Mouse (Mus musculus) neural tube, embryonic 11.5 days (tissue): ENCODE data around the gene Npw. TPM values are rescaled to one million over a fixed set of nuclear protein-coding genes. Genes with fewer than 3 reads are reported as not detected.
A peak's percentile ranks its signal among the peaks of the same experiment; 100 is the strongest.

Experiments
- ATAC-seq: fragments of 200-750 bp; cut with Nextera tagmentation; 2 replicates; pipeline ENCODE4 v1.8.0; 2017; ENCODE audit warnings: moderate number of reproducible peaks, mild to moderate bottlenecking, moderate TSS enrichment, moderate library complexity; ENCODE audit not compliant: insufficient read depth, low FRiP score, low TSS enrichment
- DNase-seq: peaks from one replicate; pipeline ENCODE4 v3.0.0-alpha.2; 2015; ENCODE audit warnings: low spot score
- H3K27ac ChIP-seq: fragments of 300-500 bp; sonication (generic); 2 replicates; pipeline ENCODE4 v1.5.1; 2014; ENCODE audit warnings: low read depth, mild to moderate bottlenecking, low read length
- H3K27me3 ChIP-seq: fragments of 300-500 bp; sonication (generic); 2 replicates; pipeline ENCODE4 v1.6.1; 2014; ENCODE audit warnings: mild to moderate bottlenecking, low read length, mixed read lengths; ENCODE audit not compliant: control insufficient read depth, insufficient read depth
- H3K36me3 ChIP-seq: fragments of 300-500 bp; sonication (generic); 2 replicates; pipeline ENCODE4 v1.6.1; 2014; ENCODE audit warnings: mild to moderate bottlenecking, low read length, moderate library complexity, mixed read lengths; ENCODE audit not compliant: control insufficient read depth, insufficient read depth
- H3K4me1 ChIP-seq: fragments of 300-500 bp; sonication (generic); 2 replicates; pipeline ENCODE4 v1.6.1; 2014; ENCODE audit warnings: low read length, mixed read lengths; ENCODE audit not compliant: control insufficient read depth, insufficient read depth
- H3K4me2 ChIP-seq: fragments of 300-500 bp; sonication (generic); 2 replicates; pipeline ENCODE4 v1.6.1; 2014; ENCODE audit warnings: low read depth, mild to moderate bottlenecking, moderate library complexity
- H3K4me3 ChIP-seq: fragments of 300-500 bp; sonication (generic); 2 replicates; pipeline ENCODE4 v1.5.1; 2014; ENCODE audit warnings: low read depth, low read length
- H3K9ac ChIP-seq: fragments of 300-500 bp; sonication (generic); 2 replicates; pipeline ENCODE4 v1.6.1; 2014; ENCODE audit warnings: mild to moderate bottlenecking, low read length
- H3K9me3 ChIP-seq: fragments of 300-500 bp; sonication (generic); 2 replicates; pipeline ENCODE4 v1.6.1; 2016; ENCODE audit warnings: low read length; ENCODE audit not compliant: control insufficient read depth
- WGBS: fragments of 180-500 bp; shearing (Covaris S2); extraction: QIAGEN DNeasy Blood & Tissue Kit; methylation state at CpG from one replicate; pipeline ENCODE4 v1.1.7; 2014; 5-methylcytosine and 5-hydroxymethylcytosine counted together
- polyA plus RNA-seq: library from polyadenylated mRNA; unstranded; fragments of >200 nt; fragmentation: Nextera tagmentation; extraction: Ambion mirVana; gene quantifications from 2 replicates; pipeline ENCODE4 v1.2.1, GENCODE M21; 2014

Gene Npw
- not detected in 2 replicates for polyA plus RNA-seq

DNA sequence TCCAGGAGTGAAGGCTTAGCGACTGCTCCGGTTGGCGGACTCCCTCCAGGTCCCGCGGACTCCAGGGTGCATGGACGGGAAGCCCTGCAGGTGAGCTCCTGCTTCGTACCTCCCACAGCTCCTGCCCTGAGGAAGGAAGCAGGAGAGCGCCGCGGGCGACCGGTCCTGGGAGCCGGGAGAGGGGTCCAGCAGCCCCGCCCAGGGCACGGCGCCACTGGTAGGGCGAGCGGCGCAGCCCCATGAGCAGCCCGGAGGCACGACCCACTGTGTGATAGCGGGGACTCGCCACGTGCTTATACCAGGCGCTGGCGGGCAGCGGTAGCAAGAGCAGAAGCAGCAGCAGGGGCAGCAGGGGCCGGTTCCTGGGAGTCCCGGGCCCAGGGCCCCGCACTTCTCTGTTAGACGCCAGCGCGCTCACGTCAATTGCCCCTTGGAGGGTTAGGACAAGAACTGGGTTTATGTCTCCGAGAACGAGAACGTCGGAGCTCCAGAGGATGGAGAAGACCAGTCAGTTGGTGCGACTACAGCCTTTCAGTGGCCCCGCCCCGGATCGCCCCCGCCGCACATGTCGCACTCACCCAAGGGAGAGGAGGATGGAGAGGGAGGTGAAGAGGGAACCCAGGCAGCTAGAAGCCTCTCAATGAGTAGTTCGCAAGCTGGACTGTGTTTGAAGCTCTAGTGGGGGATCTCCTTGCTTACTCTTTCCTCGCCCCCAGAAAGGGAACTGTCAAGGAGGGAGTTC lies at the start of gene Npw:
Npw (minus strand) TSS at position 441 of the 742 bp plus-strand sequence.
- H3K4me2 ChIP-seq = peak within 1 kb of the TSS; percentile 60
- no peak within 1 kb of the TSS for H3K27ac ChIP-seq
- H3K4me3 ChIP-seq = peak within 1 kb of the TSS; percentile 31
- no peaks in the 10 kb centered on the region for H3K36me3 ChIP-seq
- H3K9ac ChIP-seq = peak within 1 kb of the TSS; percentile 29; the same call in 1 of the 2 replicates
- H3K9me3 ChIP-seq = no peaks in the 10 kb centered on the region
- H3K27me3 ChIP-seq = peaks cover 36% of the 10 kb centered on the region
- 1% methylated on average over 47 of the region's 47 CpGs for WGBS
- DNase-seq (peak; percentile 37), ATAC-seq (no peak)
- H3K4me1 ChIP-seq = no peaks in the 10 kb centered on the region

DNA sequence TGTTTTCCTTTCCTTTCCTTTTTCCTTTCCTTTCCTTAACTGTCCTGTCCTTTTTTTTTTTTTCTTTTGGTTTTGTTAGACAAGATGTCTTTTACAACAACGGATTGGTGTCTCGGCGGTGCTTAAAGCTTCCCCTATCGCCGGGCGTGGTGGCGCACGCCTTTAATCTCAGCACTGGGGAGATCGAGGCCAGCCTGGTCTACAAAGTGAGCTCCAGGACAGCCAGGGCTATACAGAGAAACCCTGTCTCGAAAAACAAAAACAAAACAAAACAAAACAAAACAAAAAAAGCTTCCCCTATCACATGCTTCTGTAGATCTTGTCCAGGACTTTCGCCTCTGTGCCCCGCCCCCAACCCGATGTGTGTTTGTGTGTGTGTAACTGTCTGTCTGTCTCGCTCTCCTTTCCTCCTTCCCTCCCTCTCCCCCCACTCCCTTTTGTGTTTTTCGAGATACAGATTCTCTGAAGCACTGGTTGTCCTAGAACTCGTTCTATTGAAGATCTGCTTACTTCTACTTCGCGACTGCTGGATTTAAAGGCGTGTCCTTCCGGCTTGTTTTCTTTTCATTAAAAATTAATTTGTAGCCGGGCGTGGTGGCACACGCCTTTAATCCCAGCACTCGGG lies 49.7 kb upstream of the Npw start:
- no peaks in the 10 kb centered on the region for H3K9me3 ChIP-seq
- 0 out of 2 replicates have a peak, but pooled peaks cover 3% of the 10 kb centered on the region for H3K4me1 ChIP-seq
- 7% methylated on average over 24 of the region's 24 CpGs for WGBS
- H3K27ac ChIP-seq = peak overlapping the region; percentile 28; the same call in 1 of the 2 replicates
- peak overlapping the region; percentile 30; the same call in 1 of the 2 replicates for H3K9ac ChIP-seq
- peak; percentile 21 for DNase-seq
- H3K4me2 ChIP-seq = peak overlapping the region; percentile 78
- peak; percentile 59; the same call in 1 of the 2 replicates for ATAC-seq
- H3K36me3 ChIP-seq = peaks cover 6% of the 10 kb centered on the region
- peak overlapping the region; percentile 75 for H3K4me3 ChIP-seq
- no peaks in the 10 kb centered on the region for H3K27me3 ChIP-seq

DNA sequence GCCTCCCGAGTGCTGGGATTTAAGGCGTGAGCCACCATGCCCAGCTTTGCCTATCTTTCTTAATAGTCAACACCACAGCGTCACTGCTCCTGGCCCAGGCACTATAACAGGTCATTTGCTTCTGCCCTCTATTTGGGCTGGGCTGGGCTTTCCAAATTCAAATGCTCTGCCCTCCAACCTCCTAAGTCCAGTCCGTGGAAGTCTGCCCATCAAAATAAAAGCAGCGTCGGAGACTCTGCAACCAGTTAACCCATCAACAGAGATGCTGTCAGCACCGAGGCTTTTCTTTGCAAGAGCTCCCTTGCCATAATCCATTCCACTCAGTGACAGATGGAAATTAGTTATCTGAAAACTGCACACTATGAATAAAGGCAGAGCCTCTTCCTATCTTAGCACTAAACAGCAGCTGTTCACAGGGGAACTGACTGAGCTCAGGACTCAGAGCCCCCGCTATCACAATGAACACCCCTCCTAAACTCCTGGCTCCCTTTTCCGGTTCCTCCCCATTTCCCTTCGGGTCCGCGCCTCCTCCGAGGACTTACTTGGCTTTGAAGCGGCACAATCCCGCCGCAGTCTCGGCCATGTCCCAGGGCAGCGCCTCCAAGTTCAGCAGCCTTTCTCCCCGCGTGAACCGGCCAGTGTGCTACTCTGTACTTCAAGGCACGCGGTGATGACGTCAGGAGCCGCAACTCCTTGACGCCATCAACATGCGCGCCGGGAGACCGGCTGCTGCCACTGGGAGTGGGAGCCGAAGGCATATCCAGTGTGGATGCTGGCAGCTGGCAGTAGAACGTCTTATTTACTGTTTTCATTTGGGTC lies 48.9 kb upstream of the Npw start, which contains the start of gene Tbl3:
Tbl3 (minus strand) TSS at position 679 of the 819 bp plus-strand sequence.
- H3K36me3 ChIP-seq = peaks cover 6% of the 10 kb centered on the region
- H3K4me1 ChIP-seq = 0 out of 2 replicates have a peak, but pooled peaks cover 3% of the 10 kb centered on the region
- peak within 1 kb of the TSS; percentile 75 for H3K4me3 ChIP-seq
- DNase-seq = peak; percentile 96
- peak within 1 kb of the TSS; percentile 40 for H3K27ac ChIP-seq
- H3K9ac ChIP-seq = peak within 1 kb of the TSS; percentile 67
- ATAC-seq = peak; percentile 87
- 4% methylated on average over 32 of the region's 32 CpGs for WGBS
- H3K27me3 ChIP-seq = no peaks in the 10 kb centered on the region
- no peaks in the 10 kb centered on the region for H3K9me3 ChIP-seq
- H3K4me2 ChIP-seq = peak within 1 kb of the TSS; percentile 78

DNA sequence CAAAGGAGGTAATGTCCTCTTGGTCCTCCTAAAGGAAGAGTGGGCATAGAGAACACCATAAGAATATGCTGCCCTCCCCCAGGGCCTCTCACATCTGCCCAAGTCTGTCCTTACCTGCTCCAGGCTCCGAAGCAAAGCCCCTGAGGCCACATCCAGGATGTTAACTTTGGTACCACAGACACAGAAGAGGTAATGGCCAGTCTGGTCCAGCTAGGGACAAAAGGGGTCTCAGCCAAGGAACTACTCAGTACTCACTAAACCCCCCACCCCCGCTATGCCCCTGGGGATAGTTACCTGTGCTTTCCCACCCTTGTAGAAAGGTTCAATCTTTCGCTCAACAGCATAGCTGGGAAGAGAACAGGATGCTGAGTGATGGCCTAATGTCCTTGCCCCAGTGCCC lies 47.6 kb upstream of the Npw start:
- ATAC-seq (no peak), DNase-seq (no peak)
- Histone ChIP-seq H3K4me1 (0 out of 2 replicates have a peak, but pooled peaks cover 3% of the 10 kb centered on the region), H3K36me3 (peaks cover 18% of the 10 kb centered on the region), H3K4me3 (no peak overlapping the region), H3K27me3 (no peaks in the 10 kb centered on the region), H3K4me2 (no peak overlapping the region), H3K9ac (no peak overlapping the region), H3K27ac (no peak overlapping the region), H3K9me3 (no peaks in the 10 kb centered on the region)
- WGBS = 93% methylated on average over 3 of the region's 3 CpGs

DNA sequence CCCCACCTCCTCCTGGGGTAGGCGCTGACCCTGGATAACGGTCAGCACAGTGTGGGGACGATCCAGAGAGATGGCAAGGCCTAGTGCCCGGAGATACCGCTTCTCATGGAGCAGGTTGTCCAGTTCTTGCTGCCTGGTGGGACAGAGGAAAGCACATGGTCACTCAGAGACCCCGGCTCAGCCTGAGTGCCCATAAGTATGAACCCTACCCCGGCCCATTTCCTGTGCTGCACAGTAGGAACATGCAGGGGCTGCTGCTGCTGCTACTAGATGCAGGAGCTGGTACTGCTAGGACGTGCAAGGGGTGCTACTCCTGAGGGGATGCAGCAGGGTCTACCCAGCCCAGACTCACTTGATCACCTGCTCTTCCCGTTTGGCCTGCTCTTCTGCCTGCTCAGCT lies 43.0 kb upstream of the Npw start:
- WGBS = 88% methylated on average over 9 of the region's 9 CpGs
- Histone ChIP-seq H3K4me2 (no peak overlapping the region), H3K4me3 (no peak overlapping the region), H3K36me3 (peaks cover 27% of the 10 kb centered on the region), H3K4me1 (peaks cover 9% of the 10 kb centered on the region; the same call in 1 of the 2 replicates), H3K9ac (no peak overlapping the region), H3K27ac (no peak overlapping the region), H3K9me3 (no peaks in the 10 kb centered on the region), H3K27me3 (no peaks in the 10 kb centered on the region)
- no peak for DNase-seq
- no peak for ATAC-seq

DNA sequence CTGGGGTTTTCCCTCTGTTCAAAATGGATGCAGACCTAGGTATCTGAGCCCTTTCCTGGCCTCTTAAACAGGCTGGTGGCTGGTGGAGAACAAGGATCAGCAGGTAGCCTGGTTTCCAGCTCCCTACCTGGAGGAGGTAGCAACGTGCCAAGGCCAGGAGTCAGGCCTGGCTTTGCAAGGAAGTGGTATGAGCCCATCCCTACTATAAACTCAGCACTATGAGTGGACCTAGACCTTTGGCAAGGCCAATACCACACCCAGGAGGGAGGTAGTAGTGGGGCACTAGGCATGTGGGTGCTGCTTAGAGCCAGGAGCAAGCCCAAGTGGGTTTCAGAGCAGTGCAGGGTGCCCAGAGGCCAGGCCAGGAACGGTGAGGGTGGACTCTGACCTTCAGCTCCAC lies 41.2 kb upstream of the Npw start:
- no peak overlapping the region for H3K27ac ChIP-seq
- no peaks in the 10 kb centered on the region for H3K9me3 ChIP-seq
- ATAC-seq = no peak
- 79% methylated on average over 2 of the region's 2 CpGs for WGBS
- no peaks in the 10 kb centered on the region for H3K27me3 ChIP-seq
- no peak for DNase-seq
- H3K9ac ChIP-seq = no peak overlapping the region
- peaks cover 21% of the 10 kb centered on the region for H3K36me3 ChIP-seq
- no peak overlapping the region for H3K4me2 ChIP-seq
- H3K4me1 ChIP-seq = peaks cover 13% of the 10 kb centered on the region
- H3K4me3 ChIP-seq = no peak overlapping the region

DNA sequence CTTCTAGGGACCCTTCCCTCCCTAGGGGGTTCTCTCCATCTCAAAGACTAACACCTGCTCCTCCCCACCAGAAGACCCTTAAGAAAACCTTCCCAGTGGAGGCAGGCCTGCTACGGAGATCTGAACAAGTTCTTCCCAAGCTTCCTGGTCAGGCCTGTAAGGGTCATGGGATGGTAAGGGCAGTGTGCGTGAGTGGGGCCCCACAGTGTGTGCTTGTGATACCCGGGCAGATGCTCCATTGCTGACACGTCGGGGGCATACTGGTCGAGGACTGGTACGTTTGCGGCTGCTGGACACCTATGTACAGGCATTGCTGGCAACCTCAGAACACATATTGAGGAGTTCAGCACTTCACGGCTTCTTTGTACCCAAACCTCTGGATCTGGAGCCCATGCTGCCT lies 40.5 kb upstream of the Npw start:
- Histone ChIP-seq H3K4me2 (no peak overlapping the region), H3K27me3 (no peaks in the 10 kb centered on the region), H3K36me3 (peaks cover 21% of the 10 kb centered on the region), H3K4me3 (no peak overlapping the region), H3K9ac (no peak overlapping the region), H3K9me3 (no peaks in the 10 kb centered on the region), H3K4me1 (peaks cover 13% of the 10 kb centered on the region), H3K27ac (no peak overlapping the region)
- WGBS = 69% methylated on average over 9 of the region's 9 CpGs
- no peak for DNase-seq
- ATAC-seq = no peak

DNA sequence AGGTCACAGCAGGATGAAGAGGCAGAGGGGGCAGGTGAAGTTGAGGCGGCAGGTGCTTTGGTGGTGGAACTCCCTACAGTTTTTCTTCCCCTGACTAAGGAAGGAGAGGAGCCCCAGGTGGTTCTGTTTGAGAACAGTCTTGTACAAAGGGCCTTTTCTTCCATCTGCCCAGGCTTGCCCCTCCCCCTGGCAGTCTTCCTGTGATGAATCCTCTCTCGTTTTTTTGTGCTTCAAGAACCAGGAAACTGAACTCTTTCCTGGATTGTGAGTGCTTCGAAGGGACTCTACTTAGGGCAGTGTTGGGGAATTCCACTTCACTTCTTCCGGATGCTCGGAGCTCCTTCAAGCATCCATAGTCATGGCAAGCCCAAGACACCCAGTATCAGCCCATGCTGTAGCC lies 39.7 kb upstream of the Npw start:
- DNase-seq (no peak), ATAC-seq (no peak)
- no peak overlapping the region for H3K4me3 ChIP-seq
- no peak overlapping the region for H3K27ac ChIP-seq
- H3K36me3 ChIP-seq = peaks cover 21% of the 10 kb centered on the region
- no peak overlapping the region for H3K4me2 ChIP-seq
- no peaks in the 10 kb centered on the region for H3K9me3 ChIP-seq
- peaks cover 13% of the 10 kb centered on the region for H3K4me1 ChIP-seq
- 19% methylated on average over 5 of the region's 5 CpGs for WGBS
- no peaks in the 10 kb centered on the region for H3K27me3 ChIP-seq
- H3K9ac ChIP-seq = no peak overlapping the region
